Mouse (Mus musculus): Measurements from ENCODE around the gene Atp5k.

DNA sequence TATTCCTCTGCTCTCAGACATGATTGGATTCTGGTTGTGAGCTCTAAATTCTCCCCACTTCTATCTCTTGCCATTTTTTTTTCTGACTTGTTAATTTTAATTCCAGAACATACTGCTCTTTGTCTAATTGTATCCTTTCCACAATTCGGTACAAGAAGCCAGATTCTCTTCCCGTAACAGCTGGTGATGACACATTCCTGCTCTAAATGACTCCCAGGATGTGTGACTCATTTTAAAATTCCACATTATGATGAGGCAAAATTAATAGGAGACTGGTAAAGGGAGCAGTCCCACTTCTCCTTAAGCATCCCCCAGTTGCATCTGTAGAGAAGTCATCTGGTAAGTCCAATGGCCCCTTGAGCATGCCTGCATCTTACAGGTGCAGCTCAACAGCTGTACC, 48.6 kb downstream of the Atp5k start:
- no peak for TF ChIP-seq TCF12 (IDR thresholded peaks at IDR 0.05; ENCODE audit: low read depth, low read length)
- TF ChIP-seq ELF1 (IDR thresholded peaks at IDR 0.05; ENCODE audit: low read depth, low read length) = no peak
- TF ChIP-seq MEF2A (IDR thresholded peaks at IDR 0.05; ENCODE audit: borderline replicate concordance, low read depth, low read length) = no peak

Data from CH12.LX (cell line).